Mouse (Mus musculus) kidney, embryonic 15.5 days (tissue): Measurements from ENCODE around the gene Akirin2. TPM values are rescaled to one million over a fixed set of nuclear protein-coding genes. Genes with fewer than 3 reads are reported as not detected.
A peak's percentile ranks its signal among the peaks of the same experiment; 100 is the strongest.

ENCODE experiments used
- ATAC-seq: fragments of 200-750 bp; cut with Nextera tagmentation; replicated peaks from 2 replicates; pipeline ENCODE4 v1.8.0; 2017; ENCODE audit warnings: moderate TSS enrichment; ENCODE audit not compliant: low FRiP score
- H3K27ac ChIP-seq: fragments of 300-500 bp; sonication (generic); 2 replicates; pipeline ENCODE4 v1.5.1; 2015; ENCODE audit warnings: mild to moderate bottlenecking, inconsistent platforms
- H3K27me3 ChIP-seq: fragments of 300-500 bp; sonication (generic); 2 replicates; pipeline ENCODE4 v1.6.1; 2015; ENCODE audit warnings: inconsistent platforms
- H3K36me3 ChIP-seq: fragments of 300-500 bp; sonication (generic); 2 replicates; pipeline ENCODE4 v1.6.1; 2015; ENCODE audit warnings: inconsistent platforms
- H3K4me1 ChIP-seq: fragments of 300-500 bp; sonication (generic); 2 replicates; pipeline ENCODE4 v1.6.1; 2015; ENCODE audit warnings: inconsistent platforms
- H3K4me2 ChIP-seq: fragments of 300-500 bp; sonication (generic); 2 replicates; pipeline ENCODE4 v1.6.1; 2015; ENCODE audit warnings: moderate library complexity, mild to moderate bottlenecking, inconsistent platforms
- H3K4me3 ChIP-seq: fragments of 300-500 bp; sonication (generic); replicated peaks from 2 replicates; pipeline ENCODE4 v1.5.1; 2015; ENCODE audit warnings: mild to moderate bottlenecking, inconsistent platforms
- H3K9ac ChIP-seq: fragments of 300-500 bp; sonication (generic); 2 replicates; pipeline ENCODE4 v1.6.1; 2015; ENCODE audit warnings: mild to moderate bottlenecking, inconsistent platforms
- H3K9me3 ChIP-seq: fragments of 300-500 bp; sonication (generic); replicated peaks from 2 replicates; pipeline ENCODE4 v1.6.1; 2016; ENCODE audit warnings: inconsistent platforms
- WGBS: fragments of 180-500 bp; shearing (Covaris S2); methylation state at CpG from one replicate; pipeline ENCODE4 v1.1.7; 2015; ENCODE audit warnings: mixed read lengths; 5-methylcytosine and 5-hydroxymethylcytosine counted together
- polyA plus RNA-seq: library from polyadenylated mRNA; unstranded; fragments of >200 nt; fragmentation: Nextera tagmentation; extraction: Ambion mirVana; gene quantifications from 2 replicates; pipeline ENCODE4 v1.2.1, GENCODE M21; 2015

Akirin2 gene
- polyA plus RNA-seq: 59.3 and 65.1 TPM in 2 replicates

DNA sequence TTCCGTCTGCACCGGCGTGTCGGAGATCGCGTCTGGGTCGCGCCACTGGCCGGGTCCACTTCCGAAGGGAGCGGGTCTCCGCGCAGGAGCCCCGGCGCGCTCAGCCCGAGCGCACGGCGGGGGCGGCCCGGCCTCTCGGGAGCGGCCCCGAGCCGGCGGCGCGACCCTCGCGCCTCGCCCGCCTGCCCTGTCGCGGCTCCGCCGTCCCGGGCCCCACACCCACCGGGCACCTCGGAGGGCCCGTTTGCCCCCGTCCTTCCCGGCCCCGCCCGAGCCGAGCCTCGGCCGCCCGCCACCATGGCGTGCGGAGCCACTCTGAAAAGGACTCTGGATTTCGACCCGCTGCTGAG, at the start of gene Akirin2:
Gene Akirin2 (plus strand): TSS at position 190 of the 350 bp plus-strand sequence.
- Histone ChIP-seq H3K36me3 (peaks cover 6% of the 10 kb centered on the region), H3K4me3 (peak within 1 kb of the TSS; percentile 97), H3K27me3 (no peaks in the 10 kb centered on the region), H3K4me1 (peaks cover 21% of the 10 kb centered on the region), H3K27ac (peak within 1 kb of the TSS; percentile 97), H3K4me2 (peak within 1 kb of the TSS; percentile 63), H3K9ac (peak within 1 kb of the TSS; percentile 98), H3K9me3 (no peaks in the 10 kb centered on the region)
- ATAC-seq: peak; percentile 71
- WGBS: under 1% methylated on average over 44 of the region's 53 CpGs

DNA sequence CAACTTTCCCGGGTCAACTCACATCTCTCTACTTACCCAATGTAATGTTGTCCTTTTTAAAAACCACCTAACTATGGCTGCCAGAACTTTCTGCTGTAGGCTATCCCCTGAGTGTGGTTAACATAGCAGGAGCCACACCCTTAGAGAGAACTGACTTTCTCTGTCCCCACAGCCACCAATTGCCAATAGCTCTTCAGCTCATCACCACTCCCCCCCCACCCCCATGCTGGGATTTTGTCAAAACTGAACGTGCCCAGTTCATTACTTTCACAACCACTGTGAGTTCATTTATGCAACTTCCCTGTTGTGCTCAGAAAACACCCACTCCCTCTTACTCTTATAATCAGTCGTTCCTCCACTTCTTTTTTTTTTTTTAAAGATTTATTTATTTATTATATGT, 40.4 kb upstream of the Akirin2 start:
- H3K9me3 ChIP-seq: no peaks in the 10 kb centered on the region
- H3K36me3 ChIP-seq: no peaks in the 10 kb centered on the region
- H3K4me2 ChIP-seq: no peak overlapping the region
- H3K27ac ChIP-seq: no peak overlapping the region
- no peak overlapping the region for H3K4me3 ChIP-seq
- no peak overlapping the region for H3K9ac ChIP-seq
- 79% methylated on average over 3 of the region's 3 CpGs for WGBS
- ATAC-seq: no peak
- H3K4me1 ChIP-seq: no peaks in the 10 kb centered on the region
- H3K27me3 ChIP-seq: no peaks in the 10 kb centered on the region

DNA sequence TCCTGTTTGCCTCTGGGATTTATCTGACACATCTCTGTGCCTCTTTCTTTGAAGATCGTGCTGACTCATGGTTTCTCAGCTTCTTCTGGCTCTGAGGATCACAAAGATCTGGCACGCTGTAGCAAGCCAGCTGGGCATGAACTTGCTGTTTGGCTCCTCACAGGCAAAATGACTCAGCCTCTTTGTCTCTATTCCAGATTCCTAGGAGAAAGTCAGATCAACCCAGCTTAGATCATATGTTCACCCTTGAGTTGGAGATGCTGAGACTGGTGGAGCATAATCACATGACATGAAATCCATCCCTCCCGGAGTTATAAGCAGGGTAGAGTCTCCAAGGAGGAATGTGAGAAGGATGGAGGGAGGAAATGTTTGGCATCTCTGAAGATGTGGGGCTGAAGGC, 27.9 kb upstream of the Akirin2 start:
- 75% methylated on average over 3 of the region's 3 CpGs for WGBS
- no peak for ATAC-seq
- H3K9me3 ChIP-seq: no peaks in the 10 kb centered on the region
- H3K27me3 ChIP-seq: no peaks in the 10 kb centered on the region
- H3K4me2 ChIP-seq: no peak overlapping the region
- no peak overlapping the region for H3K9ac ChIP-seq
- H3K4me3 ChIP-seq: no peak overlapping the region
- H3K27ac ChIP-seq: no peak overlapping the region
- no peaks in the 10 kb centered on the region for H3K4me1 ChIP-seq
- H3K36me3 ChIP-seq: no peaks in the 10 kb centered on the region

DNA sequence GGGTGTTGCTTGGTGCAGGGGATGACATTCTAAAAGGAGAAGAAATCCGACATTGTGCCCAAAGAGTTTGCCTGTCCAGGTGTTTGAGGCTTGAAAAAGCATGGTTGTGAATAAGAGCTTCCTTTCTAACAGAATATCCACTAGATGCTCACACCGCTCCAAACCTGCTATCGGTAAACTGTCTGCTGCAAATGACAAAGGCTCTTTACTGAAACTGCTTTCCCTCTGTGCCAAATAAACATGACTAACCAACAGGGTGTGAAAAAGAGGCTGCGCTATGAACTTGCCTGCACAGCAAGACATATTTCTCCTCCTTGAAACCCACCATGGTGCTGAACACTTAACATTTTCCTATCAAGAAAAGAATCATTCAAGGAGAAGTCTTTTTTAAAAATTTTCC, 27.2 kb upstream of the Akirin2 start:
- Histone ChIP-seq H3K36me3 (no peaks in the 10 kb centered on the region), H3K27me3 (no peaks in the 10 kb centered on the region), H3K9ac (no peak overlapping the region), H3K4me2 (no peak overlapping the region), H3K4me3 (no peak overlapping the region), H3K4me1 (no peaks in the 10 kb centered on the region), H3K9me3 (no peaks in the 10 kb centered on the region), H3K27ac (no peak overlapping the region)
- ATAC-seq: no peak
- WGBS: 92% methylated on average over 4 of the region's 4 CpGs

DNA sequence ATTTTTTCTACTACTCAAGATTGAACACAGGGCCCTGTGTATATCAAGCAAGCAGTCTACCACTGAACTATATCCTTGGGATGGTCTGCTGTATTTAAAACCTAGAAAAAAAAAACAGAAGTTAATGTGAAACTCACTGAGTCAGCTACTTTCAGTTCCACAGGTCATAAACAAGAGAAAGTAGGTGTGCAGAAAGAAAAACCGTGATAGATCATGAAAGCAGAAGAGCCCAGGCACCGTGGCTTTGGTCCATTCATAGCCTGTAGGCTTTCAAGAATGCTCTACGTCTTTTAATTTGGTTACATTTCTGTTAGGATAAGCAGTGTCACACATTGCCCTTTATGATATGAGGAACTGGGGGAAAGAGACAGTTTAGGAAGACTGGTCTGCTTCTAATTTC, 24.0 kb upstream of the Akirin2 start:
- Histone ChIP-seq H3K27me3 (no peaks in the 10 kb centered on the region), H3K4me1 (no peaks in the 10 kb centered on the region), H3K4me2 (no peak overlapping the region), H3K36me3 (no peaks in the 10 kb centered on the region), H3K4me3 (no peak overlapping the region), H3K9ac (no peak overlapping the region), H3K9me3 (no peaks in the 10 kb centered on the region), H3K27ac (no peak overlapping the region)
- 88% methylated on average over 3 of the region's 3 CpGs for WGBS
- no peak for ATAC-seq

DNA sequence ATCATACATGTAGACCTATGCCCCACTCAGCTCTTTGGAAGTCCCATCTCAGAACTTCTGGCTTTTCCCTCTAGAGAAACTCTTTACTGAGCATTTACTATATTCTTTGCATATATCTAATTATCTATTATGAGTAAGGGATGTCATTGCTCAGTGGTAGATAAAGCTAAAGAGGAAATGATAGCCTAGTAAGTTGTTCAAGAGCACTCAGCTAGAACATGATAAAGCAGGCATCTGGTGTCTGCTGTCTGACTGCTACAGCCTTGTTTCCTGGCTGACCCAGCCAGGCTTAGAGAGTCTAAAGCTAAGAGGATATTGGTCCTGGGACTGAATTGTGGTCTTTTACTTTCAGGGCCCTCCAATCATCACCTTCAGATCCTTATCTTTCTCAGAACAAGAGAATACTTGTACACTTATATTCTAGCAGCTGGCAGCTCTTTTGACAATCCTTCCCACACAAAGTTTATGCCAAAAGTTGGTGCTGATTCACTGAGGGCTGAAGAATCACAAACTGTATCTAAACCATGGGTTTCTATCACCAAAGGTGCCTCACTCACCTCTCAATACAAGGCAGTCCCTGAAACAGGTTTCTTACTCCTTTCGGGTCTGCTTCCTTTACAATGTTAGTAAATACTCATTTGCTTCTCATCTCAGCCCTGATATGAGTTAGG, 22.2 kb upstream of the Akirin2 start:
- no peak overlapping the region for H3K4me2 ChIP-seq
- H3K27ac ChIP-seq: no peak overlapping the region
- no peak for ATAC-seq
- no peaks in the 10 kb centered on the region for H3K36me3 ChIP-seq
- H3K4me1 ChIP-seq: no peaks in the 10 kb centered on the region
- no peaks in the 10 kb centered on the region for H3K9me3 ChIP-seq
- no peak overlapping the region for H3K9ac ChIP-seq
- H3K27me3 ChIP-seq: no peaks in the 10 kb centered on the region
- 82% methylated on average over 1 of the region's 1 CpGs for WGBS
- no peak overlapping the region for H3K4me3 ChIP-seq

DNA sequence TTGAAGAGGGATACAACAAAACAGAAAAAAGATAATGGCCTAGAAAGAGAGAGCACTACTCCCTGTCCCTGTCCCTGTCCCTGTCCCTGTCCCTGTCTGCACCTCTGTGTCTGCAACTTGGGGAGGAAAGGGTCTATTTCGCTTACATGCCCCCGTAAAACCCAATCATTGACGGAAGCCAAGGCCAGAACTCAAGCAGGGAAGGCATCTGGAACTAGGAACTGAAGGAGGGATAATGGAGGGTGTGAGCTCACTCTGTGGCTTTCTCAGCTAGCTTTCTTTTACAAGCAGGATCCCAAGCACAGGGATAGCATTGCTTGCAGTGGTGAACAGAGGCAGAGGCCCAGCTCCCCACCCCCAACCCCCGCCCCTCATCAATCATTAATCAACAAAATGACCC, 21.4 kb upstream of the Akirin2 start:
- Histone ChIP-seq H3K9me3 (no peaks in the 10 kb centered on the region), H3K27me3 (no peaks in the 10 kb centered on the region), H3K27ac (no peak overlapping the region), H3K4me3 (no peak overlapping the region), H3K9ac (no peak overlapping the region), H3K4me1 (no peaks in the 10 kb centered on the region), H3K36me3 (no peaks in the 10 kb centered on the region), H3K4me2 (no peak overlapping the region)
- WGBS: 64% methylated on average over 4 of the region's 4 CpGs
- no peak for ATAC-seq

DNA sequence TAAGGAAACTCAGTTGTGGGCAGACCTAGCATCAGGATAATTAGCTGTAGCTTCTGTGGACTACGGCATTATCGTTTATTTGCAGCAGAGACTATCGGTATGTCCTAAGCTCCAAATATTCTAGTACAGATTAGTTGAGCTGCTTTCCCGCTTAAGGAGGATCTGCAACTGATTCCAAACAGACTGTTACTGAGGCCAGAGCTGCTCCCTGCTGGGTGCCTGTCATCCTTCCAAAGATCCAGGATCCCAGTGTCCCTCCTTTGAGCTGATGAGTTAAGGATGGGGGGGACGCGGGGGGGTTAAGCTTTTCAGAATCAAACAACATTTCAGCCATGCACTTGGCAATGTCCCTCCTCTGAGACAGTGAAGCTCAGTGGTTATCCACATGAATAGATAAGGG, 20.8 kb upstream of the Akirin2 start:
- Histone ChIP-seq H3K4me1 (no peaks in the 10 kb centered on the region), H3K9ac (no peak overlapping the region), H3K4me3 (no peak overlapping the region), H3K27ac (no peak overlapping the region), H3K9me3 (no peaks in the 10 kb centered on the region), H3K4me2 (no peak overlapping the region), H3K27me3 (no peaks in the 10 kb centered on the region), H3K36me3 (no peaks in the 10 kb centered on the region)
- ATAC-seq: no peak
- 90% methylated on average over 6 of the region's 6 CpGs for WGBS

DNA sequence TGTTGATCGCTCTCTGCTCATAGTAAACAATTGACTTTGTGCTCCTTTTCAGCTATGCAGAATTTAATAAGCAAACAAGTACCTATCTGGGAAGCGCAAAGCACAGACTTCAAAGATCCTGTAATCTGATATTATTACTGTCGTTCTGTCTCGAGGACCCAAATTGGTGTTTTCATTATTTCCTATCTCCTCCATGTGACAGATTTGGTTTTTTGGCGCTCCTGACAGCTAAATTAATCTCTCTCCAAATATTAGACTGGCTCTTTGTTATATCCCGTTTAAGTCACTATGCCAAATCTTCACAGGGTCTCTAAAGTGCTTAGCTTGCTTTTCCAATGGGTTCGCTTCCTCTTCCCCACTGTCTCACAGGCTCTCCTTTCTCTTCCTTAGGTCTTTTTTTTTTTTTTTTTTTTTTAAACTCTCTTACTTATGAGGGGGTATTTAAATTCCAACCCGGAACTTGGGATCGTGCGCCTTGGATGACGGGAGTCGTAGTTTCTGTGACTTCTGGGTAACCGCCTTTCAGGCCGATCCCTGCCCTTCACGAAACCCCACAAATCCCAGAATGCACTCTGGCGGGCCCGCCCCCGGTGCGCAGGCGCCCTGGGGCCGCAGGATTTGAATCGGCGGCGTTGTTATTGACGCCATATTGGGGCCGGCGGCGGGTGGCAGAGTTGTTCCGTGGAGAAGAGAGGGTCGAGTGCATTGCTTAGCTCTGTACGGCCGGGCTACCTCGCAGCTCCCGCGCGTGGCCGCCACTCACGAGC, 573 bp upstream of the Akirin2 start:
- H3K9ac ChIP-seq: peak overlapping the region; percentile 98
- H3K4me1 ChIP-seq: peaks cover 16% of the 10 kb centered on the region
- peak overlapping the region; percentile 63 for H3K4me2 ChIP-seq
- H3K4me3 ChIP-seq: peak overlapping the region; percentile 97
- peak; percentile 91 for ATAC-seq
- H3K27me3 ChIP-seq: no peaks in the 10 kb centered on the region
- H3K36me3 ChIP-seq: peaks cover under 1% of the 10 kb centered on the region; the same call in 1 of the 2 replicates
- H3K9me3 ChIP-seq: no peaks in the 10 kb centered on the region
- 2% methylated on average over 35 of the region's 38 CpGs for WGBS
- H3K27ac ChIP-seq: peak overlapping the region; percentile 97

DNA sequence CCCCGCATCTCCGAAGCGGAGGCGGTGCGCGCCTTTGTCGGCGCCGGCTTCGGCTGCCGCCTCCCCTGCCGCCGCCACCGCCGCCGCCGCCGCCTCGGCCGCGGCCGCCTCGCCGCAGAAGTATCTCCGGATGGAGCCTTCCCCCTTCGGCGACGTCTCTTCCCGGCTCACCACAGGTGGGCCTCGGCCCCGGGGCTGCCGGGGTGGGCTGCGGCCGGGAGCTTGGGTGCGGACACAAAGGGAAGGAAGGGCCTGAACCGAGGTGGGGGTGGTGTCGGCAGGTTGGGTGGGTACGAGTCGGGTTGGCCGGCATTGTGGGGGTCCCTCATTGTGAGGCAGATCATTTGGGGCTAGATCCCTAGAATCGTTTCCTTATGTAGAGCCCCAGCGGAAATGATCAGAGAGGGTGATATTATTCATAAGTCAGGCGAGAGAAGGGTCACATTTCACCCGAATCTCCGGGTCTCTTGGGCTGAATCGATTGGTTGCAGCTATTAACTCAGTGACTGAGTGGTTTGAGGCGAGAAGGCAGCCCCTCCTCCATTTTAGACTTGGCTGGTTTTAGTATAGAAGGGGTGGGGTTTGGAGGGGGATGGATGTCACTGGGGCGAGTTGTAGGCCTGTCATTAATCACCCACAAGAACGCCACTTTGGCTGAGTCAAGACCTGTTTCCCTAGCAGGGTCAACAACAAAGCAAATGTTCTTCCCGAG, 517 bp downstream of the Akirin2 start:
- peak overlapping the region; percentile 63 for H3K4me2 ChIP-seq
- 0% methylated on average over 50 of the region's 50 CpGs for WGBS

DNA sequence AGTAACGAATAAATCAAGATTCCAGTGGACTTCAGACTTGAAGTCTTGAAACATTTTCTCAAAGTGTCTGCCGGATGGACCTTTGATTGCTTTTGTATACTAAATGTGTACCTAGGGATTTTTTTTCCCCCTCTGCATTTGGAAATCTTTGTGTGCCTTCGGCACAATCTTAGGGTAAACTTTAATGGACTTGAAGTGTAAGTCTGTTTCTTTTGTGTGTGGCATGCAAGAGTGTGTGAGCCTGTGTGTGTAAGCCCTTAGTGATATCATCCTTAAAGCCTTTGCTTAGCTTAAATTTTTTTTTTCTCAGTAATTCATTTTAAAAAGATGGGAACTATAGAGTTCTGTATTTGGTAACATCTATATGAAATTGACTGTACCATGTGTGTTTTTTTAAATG, 1.2 kb downstream of the Akirin2 start:
- Histone ChIP-seq H3K9me3 (no peaks in the 10 kb centered on the region), H3K4me1 (peaks cover 26% of the 10 kb centered on the region), H3K27me3 (no peaks in the 10 kb centered on the region), H3K27ac (peak overlapping the region; percentile 97), H3K4me3 (peak overlapping the region; percentile 97), H3K36me3 (peaks cover 8% of the 10 kb centered on the region), H3K9ac (peak overlapping the region; percentile 98), H3K4me2 (peak overlapping the region; percentile 63)
- WGBS: 2% methylated on average over 3 of the region's 3 CpGs
- no peak for ATAC-seq

More for the DNA sequence above, 517 bp downstream of the Akirin2 start:
- Histone ChIP-seq H3K9me3 (no peaks in the 10 kb centered on the region), H3K9ac (peak overlapping the region; percentile 98), H3K27me3 (no peaks in the 10 kb centered on the region), H3K4me1 (peaks cover 23% of the 10 kb centered on the region), H3K4me3 (peak overlapping the region; percentile 97), H3K27ac (peak overlapping the region; percentile 97), H3K36me3 (peaks cover 8% of the 10 kb centered on the region)
- ATAC-seq: peak; percentile 85

DNA sequence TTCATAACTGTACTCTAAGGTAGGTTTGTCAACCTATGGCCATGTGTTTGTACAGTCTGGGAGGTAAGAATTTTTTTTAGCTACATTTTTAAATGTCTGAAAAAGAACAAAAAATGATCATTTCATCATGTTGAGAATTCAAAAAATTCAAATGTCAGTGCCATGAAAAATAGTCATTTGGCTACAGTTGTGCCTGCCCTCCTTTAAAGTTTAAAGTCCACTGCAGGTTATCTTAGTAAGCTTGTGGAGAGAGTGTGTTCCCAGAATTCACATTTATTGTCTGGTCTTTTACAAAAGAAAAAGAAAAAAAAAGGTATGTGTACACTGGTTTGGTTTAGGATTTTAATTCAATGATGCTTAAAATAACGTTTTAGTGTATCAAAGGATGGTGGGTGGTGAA, 3.9 kb downstream of the Akirin2 start:
- Histone ChIP-seq H3K4me1 (peaks cover 30% of the 10 kb centered on the region), H3K9ac (no peak overlapping the region), H3K9me3 (no peaks in the 10 kb centered on the region), H3K36me3 (peaks cover 8% of the 10 kb centered on the region), H3K4me2 (no peak overlapping the region), H3K27ac (no peak overlapping the region), H3K27me3 (no peaks in the 10 kb centered on the region), H3K4me3 (no peak overlapping the region)
- 63% methylated on average over 1 of the region's 1 CpGs for WGBS
- no peak for ATAC-seq
